In genomic region chr16:92441203-92441602, GRCm38 (mm10) we compare ENCODE assay signal across 26 mouse cellular contexts. TPM values are rescaled to one million over a fixed set of nuclear protein-coding genes. Genes with fewer than 3 reads are reported as not detected.
A peak's percentile ranks its signal among the peaks of the same experiment; 100 is the strongest.
DNase-seq lines count a peak whose midpoint lies in the region; ATAC-seq and TF ChIP-seq lines count a peak whose summit lies in the region.
"Had no signal": no experiment of that assay in that cellular context is flagged by ENCODE, and none has a peak within 500 bp of the region (broad histone marks: within the 10 kb centered on the region; RNA-seq: fewer than 3 reads in every experiment).

No protein-coding gene starts in this region.

- H3K9ac ChIP-seq in forebrain, embryonic 13.5 days: no peak overlapping the region
- H3K9ac ChIP-seq in forebrain, postnatal 0 days: no peak overlapping the region
- H3K9ac ChIP-seq in heart, embryonic 13.5 days: peak overlapping the region; percentile 42; the same call in 1 of the 2 replicates
- H3K9ac ChIP-seq in hindbrain, embryonic 12.5 days: no peak overlapping the region
- H3K9ac ChIP-seq in hindbrain, embryonic 11.5 days (ENCODE audit: low read depth, low read length): no peak overlapping the region
- H3K9ac ChIP-seq: forebrain, embryonic 12.5 days; heart, embryonic 12.5 days; hindbrain, embryonic 15.5 days; intestine, embryonic 15.5 days; kidney, embryonic 15.5 days had no signal

- ATAC-seq in forebrain, embryonic 13.5 days: 0 out of 2 replicates have a peak, but pooled peaks have one; percentile 46
- no peak for ATAC-seq in forebrain, postnatal 0 days
- ATAC-seq in heart, embryonic 13.5 days (ENCODE audit: extremely low read depth, insufficient number of reproducible peaks, low FRiP score, low TSS enrichment): no peak; the same call in 1 of the 2 replicates
- ATAC-seq in hindbrain, embryonic 12.5 days (ENCODE audit: low FRiP score): no peak
- no peak for ATAC-seq in hindbrain, embryonic 11.5 days (ENCODE audit: low FRiP score)
- ATAC-seq: activated CD4-positive, CD25-positive, alpha-beta regulatory T cell, adult 4 months; CD4-positive, CD25-positive, alpha-beta regulatory T cell, adult 4 months; intestine, embryonic 15.5 days had no signal

- H3K36me3 ChIP-seq in forebrain, embryonic 13.5 days (ENCODE audit: poor library complexity, severe bottlenecking): 0 out of 2 replicates have a peak, but pooled peaks cover 4% of the 10 kb centered on the region
- H3K36me3 ChIP-seq in forebrain, postnatal 0 days (ENCODE audit: insufficient read depth): no peaks in the 10 kb centered on the region
- H3K36me3 ChIP-seq in heart, embryonic 13.5 days: no peaks in the 10 kb centered on the region
- no peaks in the 10 kb centered on the region for H3K36me3 ChIP-seq in hindbrain, embryonic 12.5 days
- H3K36me3 ChIP-seq in hindbrain, embryonic 11.5 days (ENCODE audit: control insufficient read depth, insufficient read depth, low read length): no peaks in the 10 kb centered on the region
- H3K36me3 ChIP-seq: forebrain, embryonic 12.5 days; heart, embryonic 12.5 days; hindbrain, embryonic 15.5 days; intestine, embryonic 15.5 days; kidney, embryonic 15.5 days had no signal

- H3K27ac ChIP-seq in forebrain, embryonic 13.5 days: no peak overlapping the region
- H3K27ac ChIP-seq in forebrain, postnatal 0 days (ENCODE audit: low read depth, low read length): no peak overlapping the region
- peak overlapping the region; percentile 13; the same call in 1 of the 2 replicates for H3K27ac ChIP-seq in heart, embryonic 13.5 days (replicated peaks)
- H3K27ac ChIP-seq in hindbrain, embryonic 12.5 days: 0 out of 2 replicates have a peak overlapping the region, but pooled peaks have one; percentile 35
- H3K27ac ChIP-seq in hindbrain, embryonic 11.5 days (ENCODE audit: low read depth, low read length): no peak overlapping the region
- H3K27ac ChIP-seq: forebrain, embryonic 12.5 days; hindbrain, embryonic 15.5 days; intestine, embryonic 15.5 days; kidney, embryonic 15.5 days had no signal

- no peak for TF ChIP-seq CTCF in forebrain, postnatal 0 days (IDR thresholded peaks at IDR 0.05; ENCODE audit: low read depth)

- H3K4me3 ChIP-seq in forebrain, embryonic 13.5 days: no peak overlapping the region
- H3K4me3 ChIP-seq in forebrain, postnatal 0 days (ENCODE audit: low read depth, low read length): no peak overlapping the region
- no peak overlapping the region for H3K4me3 ChIP-seq in heart, embryonic 13.5 days
- H3K4me3 ChIP-seq in hindbrain, embryonic 12.5 days: no peak overlapping the region
- no peak overlapping the region for H3K4me3 ChIP-seq in hindbrain, embryonic 11.5 days (ENCODE audit: low read depth, low read length)
- H3K4me3 ChIP-seq: forebrain, embryonic 12.5 days; heart, embryonic 12.5 days; hindbrain, embryonic 15.5 days; intestine, embryonic 15.5 days; kidney, embryonic 15.5 days had no signal

- no peak overlapping the region for H3K4me2 ChIP-seq in forebrain, embryonic 13.5 days
- no peak overlapping the region for H3K4me2 ChIP-seq in forebrain, postnatal 0 days (ENCODE audit: low read depth)
- H3K4me2 ChIP-seq in heart, embryonic 13.5 days: no peak overlapping the region
- no peak overlapping the region for H3K4me2 ChIP-seq in hindbrain, embryonic 12.5 days (replicated peaks)
- H3K4me2 ChIP-seq in hindbrain, embryonic 11.5 days (replicated peaks; ENCODE audit: low read depth, low read length): no peak overlapping the region
- H3K4me2 ChIP-seq: forebrain, embryonic 12.5 days; heart, embryonic 12.5 days; hindbrain, embryonic 15.5 days; intestine, embryonic 15.5 days; kidney, embryonic 15.5 days had no signal

- WGBS in forebrain, embryonic 13.5 days: 64% methylated on average over 3 of the region's 3 CpGs
- 60% methylated on average over 3 of the region's 3 CpGs for WGBS in forebrain, postnatal 0 days
- 80% methylated on average over 3 of the region's 3 CpGs for WGBS in heart, embryonic 13.5 days
- 65% methylated on average over 3 of the region's 3 CpGs for WGBS in hindbrain, embryonic 12.5 days
- WGBS in hindbrain, embryonic 11.5 days: 69% methylated on average over 3 of the region's 3 CpGs

- DNase-seq in forebrain, postnatal 0 days: no peak
- DNase-seq in heart, adult 9 months (ENCODE audit: low spot score in 2 of 2): no peak
- no peak for DNase-seq in hindbrain, embryonic 11.5 days (ENCODE audit: low spot score)
- no peak for DNase-seq in thymus, postnatal 36 days
- DNase-seq: adrenal gland, adult 8-10 months; adrenal gland, postnatal 25 days; cerebellum, adult 11-12 months; cerebellum, adult 8-10 months; cerebellum, postnatal 10 days; cerebellum, postnatal 36 days; embryo, embryonic 11 days; gastrocnemius, postnatal 25 days; heart, adult 18-20 months; kidney, adult 11 months; kidney, adult 8-10 months had no signal

- H3K27me3 ChIP-seq in forebrain, embryonic 13.5 days: no peaks in the 10 kb centered on the region
- H3K27me3 ChIP-seq in forebrain, postnatal 0 days (ENCODE audit: insufficient read depth, low read length): no peaks in the 10 kb centered on the region
- peaks cover 6% of the 10 kb centered on the region for H3K27me3 ChIP-seq in heart, embryonic 13.5 days (replicated peaks)
- H3K27me3 ChIP-seq in hindbrain, embryonic 12.5 days: no peaks in the 10 kb centered on the region
- H3K27me3 ChIP-seq in hindbrain, embryonic 11.5 days (ENCODE audit: control insufficient read depth, insufficient read depth, low read length): no peaks in the 10 kb centered on the region
- H3K27me3 ChIP-seq: forebrain, embryonic 12.5 days; heart, embryonic 12.5 days; hindbrain, embryonic 15.5 days; intestine, embryonic 15.5 days; kidney, embryonic 15.5 days had no signal

- H3K4me1 ChIP-seq in forebrain, embryonic 13.5 days: peaks cover 14% of the 10 kb centered on the region; the same call in 1 of the 2 replicates
- H3K4me1 ChIP-seq in forebrain, postnatal 0 days (ENCODE audit: insufficient read depth): no peaks in the 10 kb centered on the region
- H3K4me1 ChIP-seq in heart, embryonic 13.5 days: peaks cover 74% of the 10 kb centered on the region
- peaks cover 27% of the 10 kb centered on the region for H3K4me1 ChIP-seq in hindbrain, embryonic 12.5 days
- H3K4me1 ChIP-seq in hindbrain, embryonic 11.5 days (replicated peaks; ENCODE audit: control insufficient read depth, insufficient read depth, low read length): no peaks in the 10 kb centered on the region

- no peaks in the 10 kb centered on the region for H3K9me3 ChIP-seq in forebrain, embryonic 13.5 days (replicated peaks)
- no peaks in the 10 kb centered on the region for H3K9me3 ChIP-seq in forebrain, postnatal 0 days (ENCODE audit: low read length)
- no peaks in the 10 kb centered on the region for H3K9me3 ChIP-seq in heart, embryonic 13.5 days
- H3K9me3 ChIP-seq in hindbrain, embryonic 12.5 days (replicated peaks): no peaks in the 10 kb centered on the region
- H3K9me3 ChIP-seq in hindbrain, embryonic 11.5 days (ENCODE audit: control insufficient read depth, low read length): no peaks in the 10 kb centered on the region
- H3K9me3 ChIP-seq: forebrain, embryonic 12.5 days; heart, embryonic 12.5 days; hindbrain, embryonic 15.5 days; intestine, embryonic 15.5 days; kidney, embryonic 15.5 days had no signal

RNA-seq across cellular contexts. Expression of gene Rcan1, which starts 29.5 kb away (rescaled TPM):
- 34.3 and 36.5 TPM in 2 replicates for polyA plus RNA-seq in forebrain, embryonic 13.5 days (2015; fragmentation: Nextera tagmentation; extraction: Ambion mirVana)
- 72.3 and 83.8 TPM in 2 replicates for total RNA-seq in forebrain, postnatal 0 days (2014; rRNA removed)
- 50.3 and 52.2 TPM in 2 replicates for polyA plus RNA-seq in forebrain, postnatal 0 days (2015; fragmentation: Nextera tagmentation; extraction: Ambion mirVana)
- 103 and 133 TPM in 2 replicates for polyA plus RNA-seq in heart, embryonic 13.5 days (2015; fragmentation: Nextera tagmentation; extraction: Ambion mirVana)
- polyA plus RNA-seq in hindbrain, embryonic 12.5 days (2016; fragmentation: Nextera tagmentation; extraction: Ambion mirVana): 44.5 and 47.2 TPM in 2 replicates
- 39.3 and 45.3 TPM in 2 replicates for polyA plus RNA-seq in hindbrain, embryonic 11.5 days (2014; fragmentation: Nextera tagmentation; extraction: Ambion mirVana)

RNA-seq across cellular contexts. Expression of gene Clic6, which starts 44.3 kb away (rescaled TPM):
- polyA plus RNA-seq in forebrain, embryonic 13.5 days (2015; fragmentation: Nextera tagmentation; extraction: Ambion mirVana): 3.6 and 5.6 TPM in 2 replicates
- 3.5 and 5.5 TPM in 2 replicates for total RNA-seq in forebrain, postnatal 0 days (2014; rRNA removed)
- 3.7 and 6.2 TPM in 2 replicates for polyA plus RNA-seq in forebrain, postnatal 0 days (2015; fragmentation: Nextera tagmentation; extraction: Ambion mirVana)
- polyA plus RNA-seq in heart, embryonic 13.5 days (2015; fragmentation: Nextera tagmentation; extraction: Ambion mirVana): 1.4 and 1.5 TPM in 2 replicates
- 13.2 and 15.3 TPM in 2 replicates for polyA plus RNA-seq in hindbrain, embryonic 12.5 days (2016; fragmentation: Nextera tagmentation; extraction: Ambion mirVana)
- polyA plus RNA-seq in hindbrain, embryonic 11.5 days (2014; fragmentation: Nextera tagmentation; extraction: Ambion mirVana): 3.4 and 4.8 TPM in 2 replicates
- total RNA-seq: adrenal gland, postnatal 25 days; gastrocnemius, postnatal 25 days; hematopoietic stem cell, adult 5-6 weeks had no signal
- polyA plus RNA-seq: activated CD4-positive, CD25-positive, alpha-beta regulatory T cell, adult 4 months; CD4-positive, CD25-positive, alpha-beta regulatory T cell, adult 4 months had no signal

Comparison
In these comparisons a context has a peak if more than half of its experiments do, and no peak if none do; other contexts are left out.
1. H3K27ac ChIP-seq: peak in heart, embryonic 13.5 days (single experiment) and hindbrain, embryonic 12.5 days (single experiment); none in forebrain, embryonic 13.5 days (single experiment), forebrain, postnatal 0 days (single experiment) and hindbrain, embryonic 11.5 days (single experiment).